Mouse (Mus musculus): ENCODE data around the gene Iqcf1. TPM values are rescaled to one million over a fixed set of nuclear protein-coding genes. Genes with fewer than 3 reads are reported as not detected.

Iqcf1 gene
- polyA plus RNA-seq, 1 experiment from 2014 or later: not detected

Other genes starting within 250 kb of the Iqcf1 start
- 21.0 and 23.2 TPM in 2 replicates for gene Poc1a, start 218.9 kb upstream of the Iqcf1 start, polyA plus RNA-seq (2016; fragmentation: Nextera tagmentation; extraction: Ambion mirVana)
- gene Dusp7, start 131.3 kb upstream of the Iqcf1 start, polyA plus RNA-seq (2016; fragmentation: Nextera tagmentation; extraction: Ambion mirVana): 14.5 and 14.9 TPM in 2 replicates
- 716 and 732 TPM in 2 replicates for gene Rpl29, start 70.5 kb upstream of the Iqcf1 start, polyA plus RNA-seq (2016; fragmentation: Nextera tagmentation; extraction: Ambion mirVana)
- 30.1 and 30.5 TPM in 2 replicates for gene Acy1, start 61.6 kb upstream of the Iqcf1 start, polyA plus RNA-seq (2016; fragmentation: Nextera tagmentation; extraction: Ambion mirVana)
- 4.2 and 4.7 TPM in 2 replicates for gene Abhd14b, start 52.5 kb upstream of the Iqcf1 start, polyA plus RNA-seq (2016; fragmentation: Nextera tagmentation; extraction: Ambion mirVana)
- 34.1 and 36.5 TPM in 2 replicates for gene Abhd14a, start 52.3 kb upstream of the Iqcf1 start, polyA plus RNA-seq (2016; fragmentation: Nextera tagmentation; extraction: Ambion mirVana)
- gene Pcbp4, start 46.7 kb upstream of the Iqcf1 start, polyA plus RNA-seq (2016; fragmentation: Nextera tagmentation; extraction: Ambion mirVana): 343 and 348 TPM in 2 replicates
- gene Gpr62, start 34.0 kb upstream of the Iqcf1 start, polyA plus RNA-seq (2016; fragmentation: Nextera tagmentation; extraction: Ambion mirVana): 0.71 and 0.79 TPM in 2 replicates
- gene Rrp9, start 24.0 kb upstream of the Iqcf1 start, polyA plus RNA-seq (2016; fragmentation: Nextera tagmentation; extraction: Ambion mirVana): 47.1 and 51.4 TPM in 2 replicates
- gene Parp3, start 23.0 kb upstream of the Iqcf1 start, polyA plus RNA-seq (2016; fragmentation: Nextera tagmentation; extraction: Ambion mirVana): 1.0 and 1.8 TPM in 2 replicates
- not detected in 2 replicates for gene Iqcf5, start 14.6 kb downstream of the Iqcf1 start, polyA plus RNA-seq (2016; fragmentation: Nextera tagmentation; extraction: Ambion mirVana)
- gene Iqcf3, start 61.7 kb downstream of the Iqcf1 start, polyA plus RNA-seq (2016; fragmentation: Nextera tagmentation; extraction: Ambion mirVana): not detected in 2 replicates
- not detected in 2 replicates for gene Iqcf4, start 71.0 kb downstream of the Iqcf1 start, polyA plus RNA-seq (2016; fragmentation: Nextera tagmentation; extraction: Ambion mirVana)
- not detected in 2 replicates for gene Iqcf6, start 126.6 kb downstream of the Iqcf1 start, polyA plus RNA-seq (2016; fragmentation: Nextera tagmentation; extraction: Ambion mirVana)
- 9.6 and 10.0 TPM in 2 replicates for gene Grm2, start 156.1 kb downstream of the Iqcf1 start, polyA plus RNA-seq (2016; fragmentation: Nextera tagmentation; extraction: Ambion mirVana)
- gene Tex264, start 186.0 kb downstream of the Iqcf1 start, polyA plus RNA-seq (2016; fragmentation: Nextera tagmentation; extraction: Ambion mirVana): 26.3 and 30.3 TPM in 2 replicates